Mouse (Mus musculus) liver, postnatal 0 days (tissue): Measurements from ENCODE around the gene Mgat5.

Source experiments
- CTCF ChIP-seq: sonication (generic); IDR thresholded peaks from 2 replicates; pipeline ENCODE4 v1.5.1; 2016; ENCODE audit warnings: antibody characterized with exemption, low read depth
- EP300 ChIP-seq: IDR thresholded peaks from 2 replicates; pipeline ENCODE4 v1.6.1; 2016; ENCODE audit warnings: antibody characterized with exemption, low read depth, mild to moderate bottlenecking

GRCm38 (mm10) chr1:127514479-127514878, 309.7 kb downstream of the Mgat5 start:
- TF ChIP-seq CTCF: no peak
- no peak for TF ChIP-seq EP300
